Comparison of ENCODE assay signal across 22 mouse cellular contexts in genomic region chr14:75303807-75304206, GRCm38 (mm10). TPM values are rescaled to one million over a fixed set of nuclear protein-coding genes. Genes with fewer than 3 reads are reported as not detected.
DNase-seq lines count a peak whose midpoint lies in the region; TF ChIP-seq lines count a peak whose summit lies in the region.
"Had no signal": no experiment of that assay in that cellular context is flagged by ENCODE, and none has a peak within 500 bp of the region (broad histone marks: within the 10 kb centered on the region; RNA-seq: fewer than 3 reads in every experiment).

No protein-coding gene starts in this region.

- no peaks in the 10 kb centered on the region for H3K9me3 ChIP-seq in ES-E14 (ENCODE audit: control insufficient read depth, insufficient read depth, low read depth, low read length)
- no peaks in the 10 kb centered on the region for H3K9me3 ChIP-seq in embryonic facial prominence, embryonic 10.5 days
- H3K9me3 ChIP-seq: forebrain, embryonic 10.5 days; forebrain, embryonic 13.5 days; heart, embryonic 12.5 days; heart, embryonic 15.5 days had no signal

- in situ Hi-C loops in ES-E14 (cut with MboI; ENCODE audit: low sequenced_read_pairs in 2 of 2, unreplicated experiment in 2 of 2): no loop called here

- intact Hi-C loops in heart, postnatal 36 days (cut with DNase I): no loop called here

- no peak overlapping the region for H3K27ac ChIP-seq in ES-E14 (ENCODE audit: insufficient read depth, low read depth, low read length, poor library complexity, severe bottlenecking)
- no peak overlapping the region for H3K27ac ChIP-seq in embryonic facial prominence, embryonic 10.5 days (replicated peaks)
- H3K27ac ChIP-seq: forebrain, embryonic 10.5 days; forebrain, embryonic 13.5 days; heart, embryonic 15.5 days; hindbrain, embryonic 14.5 days had no signal

- no peak overlapping the region for H3K9ac ChIP-seq in ES-E14 (ENCODE audit: insufficient read depth, low read depth, low read length, poor library complexity, severe bottlenecking)
- H3K9ac ChIP-seq: forebrain, embryonic 13.5 days; heart, embryonic 12.5 days; heart, embryonic 15.5 days; hindbrain, embryonic 14.5 days had no signal

- no peaks in the 10 kb centered on the region for H3K27me3 ChIP-seq in embryonic facial prominence, embryonic 10.5 days (replicated peaks; ENCODE audit: low read depth, poor library complexity, severe bottlenecking)
- H3K27me3 ChIP-seq: forebrain, embryonic 13.5 days; heart, embryonic 12.5 days; heart, embryonic 15.5 days had no signal

- no peak overlapping the region for H3K4me3 ChIP-seq in ES-E14 (ENCODE audit: insufficient read depth in 1 of 2, low read depth in 1 of 2, low read length in 2 of 2, poor library complexity in 1 of 2, severe bottlenecking in 1 of 2)
- H3K4me3 ChIP-seq in embryonic facial prominence, embryonic 10.5 days: no peak overlapping the region
- H3K4me3 ChIP-seq: forebrain, embryonic 10.5 days; forebrain, embryonic 13.5 days; heart, embryonic 12.5 days; heart, embryonic 15.5 days had no signal

- 24% methylated on average over 5 of the region's 5 CpGs for WGBS in embryonic facial prominence, embryonic 10.5 days

- no peaks in the 10 kb centered on the region for H3K4me1 ChIP-seq in ES-E14 (ENCODE audit: control insufficient read depth in 2 of 2, insufficient read depth in 2 of 2, low read length in 2 of 2, poor library complexity in 1 of 2)
- H3K4me1 ChIP-seq in embryonic facial prominence, embryonic 10.5 days: peaks cover 6% of the 10 kb centered on the region
- H3K4me1 ChIP-seq: forebrain, embryonic 13.5 days had no signal

- peak; percentile 85 for DNase-seq in heart, adult 11 months
- no peak for DNase-seq in heart, postnatal 36 days
- peak; percentile 22 for DNase-seq in ES-E14 (ENCODE audit: low read depth, low spot score)
- peak; percentile 9 for DNase-seq in embryonic facial prominence, embryonic 10.5 days (ENCODE audit: low spot score)
- DNase-seq in left cerebral cortex, adult 9 months (ENCODE audit: low spot score in 2 of 2): no peak
- no peak for DNase-seq in kidney, adult 8-10 months
- DNase-seq: adrenal gland, postnatal 10 days; adrenal gland, postnatal 36 days; cerebellum, adult 11 months; cerebellum, adult 2 months; cerebellum, adult 9-11 months; cerebellum, postnatal 25 days; gastrocnemius, postnatal 14 days; heart, adult 18-20 months; heart, postnatal 10 days; heart, postnatal 4 days; kidney, adult 2 months had no signal

- no peaks in the 10 kb centered on the region for H3K36me3 ChIP-seq in ES-E14 (ENCODE audit: control insufficient read depth, insufficient read depth, low read length, poor library complexity, severe bottlenecking)
- no peaks in the 10 kb centered on the region for H3K36me3 ChIP-seq in embryonic facial prominence, embryonic 10.5 days (replicated peaks)
- H3K36me3 ChIP-seq: forebrain, embryonic 10.5 days; heart, embryonic 12.5 days; heart, embryonic 15.5 days had no signal

TF ChIP-seq in ES-E14, 5 proteins besides CTCF, POLR2A, EP300 and RAD21:
- TF ChIP-seq CHD2 (IDR thresholded peaks at IDR 0.05; ENCODE audit: low read depth, low read length): no peak
- no peak for TF ChIP-seq ZC3H11A (IDR thresholded peaks at IDR 0.05; ENCODE audit: borderline replicate concordance, low read depth, low read length)
- TF ChIP-seq MAFK (IDR thresholded peaks at IDR 0.05; ENCODE audit: insufficient read depth, low read depth, low read length): no peak
- no peak for TF ChIP-seq HCFC1 (IDR thresholded peaks at IDR 0.05; ENCODE audit: borderline replicate concordance, insufficient read depth, low read length)
- 0 out of 2 replicates have a peak, but pooled peaks have one; percentile 62 for TF ChIP-seq ZNF384 (IDR thresholded peaks at IDR 0.05; ENCODE audit: low read depth, low read length)

RNA-seq across cellular contexts. Expression of gene Zc3h13, which starts 19.6 kb away (rescaled TPM):
- 10 to 100 TPM; 24.9 to 27.7 TPM for total RNA-seq in heart, postnatal 36 days (2021)
- total RNA-seq in ES-E14 (2012; rRNA removed): 19.4 and 28.0 TPM in 2 replicates
- polyA plus RNA-seq in embryonic facial prominence, embryonic 10.5 days (2016; fragmentation: Nextera tagmentation; extraction: Ambion mirVana): 37.1 and 40.9 TPM in 2 replicates

Comparison
In these comparisons a context has a peak if more than half of its experiments do, and no peak if none do; other contexts are left out.
1. DNase-seq: peak in heart, adult 11 months (single experiment), ES-E14 (single experiment) and embryonic facial prominence, embryonic 10.5 days (single experiment); none in heart, postnatal 36 days (0 of 2), left cerebral cortex, adult 9 months (0 of 2) and kidney, adult 8-10 months (0 of 2).